Mouse (Mus musculus) ES-E14 (cell line): ENCODE data around the gene Gmfb.

Experiments
- CHD2 ChIP-seq: IDR thresholded peaks from 2 replicates; pipeline ENCODE4 v1.6.1; 2014; ENCODE audit warnings: mild to moderate bottlenecking, low read depth, low read length, inconsistent platforms
- HCFC1 ChIP-seq: IDR thresholded peaks from 2 replicates; pipeline ENCODE4 v1.6.1; 2012; ENCODE audit warnings: low read length, inconsistent platforms, borderline replicate concordance; ENCODE audit not compliant: insufficient read depth
- MAFK ChIP-seq: IDR thresholded peaks from 2 replicates; pipeline ENCODE4 v1.6.1; 2014; ENCODE audit warnings: mild to moderate bottlenecking, low read depth, low read length, inconsistent platforms; ENCODE audit not compliant: insufficient read depth
- ZC3H11A ChIP-seq: IDR thresholded peaks from 2 replicates; pipeline ENCODE4 v1.6.1; 2012; ENCODE audit warnings: low read depth, mild to moderate bottlenecking, inconsistent platforms, low read length, borderline replicate concordance
- ZNF384 ChIP-seq: IDR thresholded peaks from 2 replicates; pipeline ENCODE4 v1.6.1; 2012; ENCODE audit warnings: low read depth, low read length, inconsistent platforms

DNA sequence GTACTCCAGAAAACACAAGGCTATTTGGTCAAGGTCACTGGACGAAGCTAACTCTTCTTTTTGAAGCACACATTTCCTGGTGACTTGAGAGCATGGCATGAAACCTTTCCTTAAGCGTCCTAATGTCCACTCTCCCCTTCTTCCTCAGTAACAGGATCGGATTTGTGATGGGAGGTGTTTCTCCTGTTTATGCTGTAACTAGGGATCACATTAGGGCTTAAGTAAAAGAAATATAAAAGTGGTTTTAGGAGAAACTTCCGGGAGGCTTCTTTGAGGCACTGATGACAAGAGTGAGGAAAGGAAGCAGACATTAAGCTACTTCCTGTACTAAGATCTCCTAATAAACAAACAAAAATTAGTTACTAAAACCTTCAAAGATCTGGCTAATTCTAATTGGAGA, 9.3 kb upstream of the Gmfb start:
- TF ChIP-seq CHD2 (no peak), MAFK (no peak), ZC3H11A (no peak), ZNF384 (no peak), HCFC1 (no peak)
